Mouse (Mus musculus) heart, postnatal 14 days (tissue): ENCODE measurements around the gene Ticrr. TPM values are rescaled to one million over a fixed set of nuclear protein-coding genes. Genes with fewer than 3 reads are reported as not detected.

Experiments
- DNase-seq, 2 experiments: peaks; one replicate each; pipeline ENCODE4 v3.0.0; 2021 to 2022
- intact Hi-C: fragments of 180-260 bp; cut with DNase I; formaldehyde crosslinking; loops from one replicate; pipeline ENCODE4 v1.15.1; 2025
- total RNA-seq, 2 experiments: library from RNA; stranded (reverse); gene quantifications; 2 replicates each; pipeline ENCODE4 v1.2.3; 2021

Gene Ticrr
- total RNA-seq, 2 experiments from 2014 or later = 0.29 to 1.2 TPM

GRCm38 (mm10) chr7:79742277-79742658 lies 82.3 kb downstream of the Ticrr start:
- intact Hi-C loops = no loop called here
- DNase-seq = no peak

DNA sequence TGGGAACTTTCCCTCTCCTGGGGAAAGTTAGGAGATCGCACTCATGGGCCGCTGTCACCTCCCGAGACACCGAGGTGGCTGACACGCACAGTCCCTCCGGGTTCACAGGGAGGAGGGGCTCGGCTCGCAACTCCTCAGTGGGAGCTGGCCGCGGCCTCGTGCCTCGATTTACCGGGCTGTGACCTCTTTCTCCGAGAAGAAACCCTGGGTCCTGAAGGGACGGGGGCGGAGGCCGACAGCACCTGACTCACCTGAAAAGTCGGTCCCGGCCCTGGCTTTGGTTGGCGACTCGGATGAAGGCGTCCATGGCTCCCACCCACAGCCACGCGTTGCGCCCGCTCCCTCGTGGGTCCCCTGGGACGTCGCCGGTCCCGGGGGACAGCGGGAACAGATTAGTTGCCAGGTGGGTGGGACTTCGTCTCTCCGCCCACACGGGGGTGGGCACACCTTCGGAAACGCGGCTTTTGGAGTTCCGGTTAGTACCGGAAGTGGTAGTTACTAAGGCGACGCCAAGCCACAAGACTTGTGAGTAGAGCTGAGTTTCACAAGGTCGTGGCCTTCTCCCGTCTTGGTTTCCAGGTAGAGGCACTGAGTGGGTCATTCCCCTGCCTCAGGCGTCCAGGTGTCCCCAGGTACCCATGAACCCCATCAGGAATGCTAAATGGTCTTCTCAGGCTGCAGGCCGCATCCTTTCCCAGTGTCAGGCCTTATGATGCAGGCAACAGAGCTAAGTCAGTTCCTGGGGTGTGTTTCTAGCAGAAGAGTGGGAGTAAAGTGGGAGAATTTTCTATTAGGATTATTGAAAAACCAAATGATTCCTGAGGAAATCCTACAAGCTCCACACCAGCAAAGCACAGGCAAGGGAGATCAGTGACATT lies 82.9 kb downstream of the Ticrr start, which contains the start of the genes Pex11a and Wdr93:
Gene Pex11a (minus strand): TSS at position 473 of the 878 bp plus-strand sequence.
Gene Wdr93 (plus strand): TSS at position 505 of the 878 bp plus-strand sequence.
- DNase-seq = peak; percentile 64 to 81
- intact Hi-C loops = no loop called here

- no peak for DNase-seq
- intact Hi-C loops = no loop called here
Measured at GRCm38 (mm10) chr7:79744051-79744450, 84.1 kb downstream of the Ticrr start.

GRCm38 (mm10) chr7:79744585-79744984 lies 84.6 kb downstream of the Ticrr start:
- DNase-seq = no peak
- intact Hi-C loops = no loop called here

DNA sequence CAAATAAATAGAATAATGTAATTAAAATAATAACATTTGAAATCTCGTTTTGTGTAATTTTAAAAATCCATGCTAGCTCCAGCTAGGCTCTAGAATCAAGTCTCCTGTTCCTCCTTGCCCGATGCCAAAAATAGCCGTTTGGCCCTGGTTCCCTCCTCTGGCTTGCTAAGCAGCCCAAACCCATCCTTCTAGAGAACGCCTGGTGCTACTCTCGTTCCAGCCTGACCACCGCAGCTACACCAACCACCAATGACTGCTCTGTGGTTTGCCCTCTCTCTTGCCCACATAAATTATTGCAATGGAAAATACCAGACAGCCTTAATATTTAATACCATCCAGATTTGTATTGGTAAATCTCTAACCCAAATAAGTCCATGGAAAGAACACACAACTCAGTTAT lies 87.7 kb downstream of the Ticrr start:
- no peak for DNase-seq
- intact Hi-C loops = no loop called here

Other genes with a start within 250 kb of the Ticrr start
- gene Polg, start 193.8 kb upstream of the Ticrr start, total RNA-seq = 10 to 100 TPM; 51.4 to 54.7 TPM
- gene Rhcg, start 42.5 kb upstream of the Ticrr start, total RNA-seq = not detected
- gene Kif7, start 55.5 kb downstream of the Ticrr start, total RNA-seq = 1 to 10 TPM; 2.2 to 2.5 TPM
- 10 to 100 TPM in 1 of 2 experiments, 1 to 10 TPM in 1; 5.0 to 24.7 TPM for gene Plin1, start 72.7 kb downstream of the Ticrr start, total RNA-seq
- 10 to 100 TPM; 13.8 to 14.8 TPM for gene Pex11a, start 82.9 kb downstream of the Ticrr start, total RNA-seq
- under 1 TPM; 0.12 to 0.24 TPM for gene Wdr93, start 83.0 kb downstream of the Ticrr start, total RNA-seq
- not detected for gene Mesp1, start 133.6 kb downstream of the Ticrr start, total RNA-seq
- gene Mesp2, start 150.5 kb downstream of the Ticrr start, total RNA-seq = under 1 TPM; 0.10 to 0.19 TPM
- 10 to 100 TPM; 21.4 to 25.3 TPM for gene Anpep, start 200.9 kb downstream of the Ticrr start, total RNA-seq